Mouse (Mus musculus): ENCODE measurements at regions not wholly inside any gene's neighbourhood (a gene's known extent, or its start where the extent isn't known, plus 50 kb on each side); places are given as distances from the start of the nearest gene placed in this dataset.
A peak's percentile ranks its signal among the peaks of the same experiment; 100 is the strongest.
"Not testable (repeated sequence)": the region's sequence is repeated elsewhere in the genome, so short reads cannot be mapped to it uniquely, and the experiment has no call there.

GRCm38 (mm10) chr19:35034408-35034807, 112.2 kb downstream of the Kif20b start:
- no peak for DNase-seq (ENCODE audit: extremely low spot score in 1 of 2, low spot score in 1 of 2)

- peak in 1 of 2 experiments; percentile 6 for DNase-seq (ENCODE audit: extremely low spot score in 1 of 2, low spot score in 1 of 2)
These were observed 123.4 kb downstream of the Kif20b start for GRCm38 (mm10) chr19:35045576-35045975.

- no peak for DNase-seq (ENCODE audit: extremely low spot score in 1 of 2, low spot score in 1 of 2)
These were observed 144.3 kb downstream of the Kif20b start for GRCm38 (mm10) chr19:35066352-35066935.

GRCm38 (mm10) chr19:35081126-35081525, 159.0 kb downstream of the Kif20b start:
- no peak for DNase-seq (ENCODE audit: extremely low spot score in 1 of 2, low spot score in 1 of 2)

GRCm38 (mm10) chr19:35101244-35101643, 179.1 kb downstream of the Kif20b start:
- no peak for DNase-seq (ENCODE audit: extremely low spot score in 1 of 2, low spot score in 1 of 2)

GRCm38 (mm10) chr19:35114313-35114712, 192.2 kb downstream of the Kif20b start:
- DNase-seq (ENCODE audit: extremely low spot score in 1 of 2, low spot score in 1 of 2), result no peak

GRCm38 (mm10) chr19:35125278-35125677, 203.1 kb downstream of the Kif20b start:
- no peak for DNase-seq (ENCODE audit: extremely low spot score in 1 of 2, low spot score in 1 of 2)

- DNase-seq (ENCODE audit: extremely low spot score in 1 of 2, low spot score in 1 of 2), result no peak
These were observed 204.5 kb downstream of the Kif20b start for GRCm38 (mm10) chr19:35126594-35127051.

GRCm38 (mm10) chr19:35128104-35128503, 205.9 kb downstream of the Kif20b start:
- no peak for DNase-seq (ENCODE audit: extremely low spot score in 1 of 2, low spot score in 1 of 2)

- no peak for DNase-seq (ENCODE audit: extremely low spot score in 1 of 2, low spot score in 1 of 2)
These were observed 221.0 kb downstream of the Kif20b start for GRCm38 (mm10) chr19:35143131-35143530.

GRCm38 (mm10) chr19:35143781-35144180, 221.6 kb downstream of the Kif20b start:
- DNase-seq (ENCODE audit: extremely low spot score in 1 of 2, low spot score in 1 of 2), result no peak

- DNase-seq (ENCODE audit: extremely low spot score in 1 of 2, low spot score in 1 of 2), result not testable (repeated sequence)
These were observed 227.3 kb downstream of the Kif20b start for GRCm38 (mm10) chr19:35149476-35149875.

GRCm38 (mm10) chr19:35150780-35151725, 228.9 kb downstream of the Kif20b start:
- no peak for DNase-seq (ENCODE audit: extremely low spot score in 1 of 2, low spot score in 1 of 2)

- DNase-seq (ENCODE audit: extremely low spot score in 1 of 2, low spot score in 1 of 2), result no peak
These were observed 229.7 kb downstream of the Kif20b start for GRCm38 (mm10) chr19:35151841-35152240.

- no peak for DNase-seq (ENCODE audit: extremely low spot score in 1 of 2, low spot score in 1 of 2)
These were observed 235.7 kb downstream of the Kif20b start for GRCm38 (mm10) chr19:35157849-35158248.

- no peak for DNase-seq (ENCODE audit: extremely low spot score in 1 of 2, low spot score in 1 of 2)
These were observed 242.6 kb downstream of the Kif20b start for GRCm38 (mm10) chr19:35164727-35165126.

- DNase-seq (ENCODE audit: extremely low spot score in 1 of 2, low spot score in 1 of 2), result no peak
These were observed 248.4 kb downstream of the Kif20b start for GRCm38 (mm10) chr19:35170554-35170953.

- no peak for DNase-seq (ENCODE audit: extremely low spot score in 1 of 2, low spot score in 1 of 2)
These were observed 257.9 kb downstream of the Kif20b start for GRCm38 (mm10) chr19:35180102-35180501.

- DNase-seq (ENCODE audit: extremely low spot score in 1 of 2, low spot score in 1 of 2), result no peak
These were observed 283.5 kb downstream of the Kif20b start for GRCm38 (mm10) chr19:35205557-35206239.

GRCm38 (mm10) chr19:35244188-35244587, 322.0 kb downstream of the Kif20b start:
- DNase-seq (ENCODE audit: extremely low spot score in 1 of 2, low spot score in 1 of 2), result no peak

- no peak for DNase-seq (ENCODE audit: extremely low spot score in 1 of 2, low spot score in 1 of 2)
These were observed 325.4 kb downstream of the Kif20b start for GRCm38 (mm10) chr19:35247531-35247930.

Measured in frontal cortex, adult 2 months (tissue).